Comparison of ENCODE assay signal across 14 mouse cellular contexts in the genomic region with DNA sequence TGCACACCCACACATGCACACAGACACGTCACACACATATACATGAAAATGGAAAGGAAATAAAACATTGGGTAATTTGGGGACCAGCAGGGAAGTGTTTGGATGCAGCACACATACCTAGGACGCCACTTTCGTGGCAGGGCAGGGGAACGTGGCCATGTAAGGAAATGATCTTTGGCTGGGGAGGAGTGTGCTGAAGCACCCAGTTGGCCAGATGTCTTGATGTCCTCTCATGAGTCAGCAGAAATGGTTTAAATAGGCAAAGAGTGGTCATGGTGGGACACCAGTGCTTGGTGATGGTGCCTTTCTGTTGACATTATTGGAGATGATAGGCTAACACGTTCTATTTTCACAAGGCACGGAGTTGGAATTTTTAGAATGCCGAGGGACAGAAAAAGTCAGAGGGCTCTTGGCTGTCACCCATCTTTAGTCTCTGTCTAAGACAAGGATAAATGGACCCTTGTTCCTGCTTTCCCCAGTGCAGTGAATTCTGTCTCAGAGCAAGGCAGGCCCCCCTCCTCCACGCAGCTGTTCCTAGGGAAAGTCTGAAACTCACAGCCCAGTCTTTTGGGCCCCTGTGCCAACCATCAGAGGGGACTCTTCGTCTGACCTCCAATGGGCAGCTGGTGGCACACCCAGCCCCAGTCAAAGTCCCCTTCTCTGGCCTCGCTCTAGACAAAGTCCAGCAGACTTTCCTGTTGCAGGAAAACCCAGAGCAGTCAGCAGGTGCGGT. TPM values are rescaled to one million over a fixed set of nuclear protein-coding genes. Genes with fewer than 3 reads are reported as not detected.
A peak's percentile ranks its signal among the peaks of the same experiment; 100 is the strongest.
DNase-seq lines count a peak whose midpoint lies in the region; ATAC-seq and TF ChIP-seq lines count a peak whose summit lies in the region.
"Had no signal": no experiment of that assay in that cellular context is flagged by ENCODE, and none has a peak within 500 bp of the region (broad histone marks: within the 10 kb centered on the region; RNA-seq: fewer than 3 reads in every experiment).

No protein-coding gene starts in this region.

- H3K79me2 ChIP-seq in myocyte (ENCODE audit: control insufficient read depth, insufficient read depth) = no peaks in the 10 kb centered on the region

- H3K9ac ChIP-seq in midbrain, embryonic 15.5 days = no peak overlapping the region
- no peak overlapping the region for H3K9ac ChIP-seq in hindbrain, postnatal 0 days (replicated peaks; ENCODE audit: low read length)

- WGBS in midbrain, embryonic 10.5 days = 89% methylated on average over 11 of the region's 11 CpGs
- WGBS in midbrain, embryonic 15.5 days = 83% methylated on average over 11 of the region's 11 CpGs
- 58% methylated on average over 11 of the region's 11 CpGs for WGBS in hindbrain, postnatal 0 days

- DNase-seq in gastrocnemius, adult 2 months = peak; percentile 7
- DNase-seq in gastrocnemius, adult 8-10 months (ENCODE audit: low spot score in 2 of 2) = no peak
- no peak for DNase-seq in midbrain, embryonic 10.5 days (ENCODE audit: low spot score)
- DNase-seq in hindbrain, postnatal 0 days (ENCODE audit: low spot score) = peak; percentile 52
- no peak for DNase-seq in cerebellum, adult 9-10 months
- DNase-seq in adrenal gland, adult (ENCODE audit: inconsistent age in 2 of 2, low spot score in 1 of 2) = no peak
- DNase-seq: adrenal gland, adult 2 months; embryo, embryonic 11 days; heart, postnatal 10 days; lung, postnatal 10 days had no signal

- TF ChIP-seq POLR2A in myocyte (IDR thresholded peaks at IDR 0.05; ENCODE audit: insufficient read length, low read depth) = no peak

- no peak overlapping the region for H3K4me3 ChIP-seq in gastrocnemius, adult 2 months
- H3K4me3 ChIP-seq in midbrain, embryonic 10.5 days = no peak overlapping the region
- H3K4me3 ChIP-seq in midbrain, embryonic 15.5 days = no peak overlapping the region
- no peak overlapping the region for H3K4me3 ChIP-seq in hindbrain, postnatal 0 days (ENCODE audit: low read length)
- no peak overlapping the region for H3K4me3 ChIP-seq in myocyte

- peaks cover 33% of the 10 kb centered on the region for H3K36me3 ChIP-seq in midbrain, embryonic 10.5 days
- H3K36me3 ChIP-seq in midbrain, embryonic 15.5 days (replicated peaks) = no peaks in the 10 kb centered on the region
- no peaks in the 10 kb centered on the region for H3K36me3 ChIP-seq in hindbrain, postnatal 0 days (ENCODE audit: insufficient read depth, low read length)
- H3K36me3 ChIP-seq in myocyte (ENCODE audit: control insufficient read depth, insufficient read depth) = no peaks in the 10 kb centered on the region

- H3K27ac ChIP-seq in gastrocnemius, adult 2 months = no peak overlapping the region
- H3K27ac ChIP-seq in midbrain, embryonic 10.5 days (replicated peaks) = peak overlapping the region; percentile 43; the same call in 1 of the 2 replicates
- no peak overlapping the region for H3K27ac ChIP-seq in midbrain, embryonic 15.5 days
- no peak overlapping the region for H3K27ac ChIP-seq in hindbrain, postnatal 0 days

- peaks cover 17% of the 10 kb centered on the region for H3K27me3 ChIP-seq in midbrain, embryonic 10.5 days (ENCODE audit: low read depth, poor library complexity, severe bottlenecking)
- H3K27me3 ChIP-seq in midbrain, embryonic 15.5 days (replicated peaks) = no peaks in the 10 kb centered on the region
- H3K27me3 ChIP-seq in hindbrain, postnatal 0 days (ENCODE audit: insufficient read depth, low read length) = no peaks in the 10 kb centered on the region
- no peaks in the 10 kb centered on the region for H3K27me3 ChIP-seq in myocyte (ENCODE audit: control insufficient read depth, insufficient read depth, insufficient read length)

- no peak for TF ChIP-seq CTCF in gastrocnemius, adult 2 months (IDR thresholded peaks at IDR 0.05)
- TF ChIP-seq CTCF in hindbrain, postnatal 0 days (IDR thresholded peaks at IDR 0.05; ENCODE audit: low read depth) = no peak

- intact Hi-C loops in gastrocnemius, adult 2 months (cut with DNase I) = no loop called here

- H3K4me2 ChIP-seq in midbrain, embryonic 15.5 days = no peak overlapping the region
- H3K4me2 ChIP-seq in hindbrain, postnatal 0 days (ENCODE audit: low read depth, low read length) = no peak overlapping the region
- H3K4me2 ChIP-seq in myocyte (ENCODE audit: low read depth) = no peak overlapping the region
- H3K4me2 ChIP-seq: liver, embryonic 11.5 days had no signal

- peaks cover 9% of the 10 kb centered on the region; the same call in 1 of the 2 replicates for H3K9me3 ChIP-seq in midbrain, embryonic 10.5 days (replicated peaks)
- H3K9me3 ChIP-seq in midbrain, embryonic 15.5 days = 0 out of 2 replicates have a peak, but pooled peaks cover 6% of the 10 kb centered on the region
- no peaks in the 10 kb centered on the region for H3K9me3 ChIP-seq in hindbrain, postnatal 0 days (ENCODE audit: low read length)

- no peak for ATAC-seq in midbrain, embryonic 15.5 days (replicated peaks)
- ATAC-seq in hindbrain, postnatal 0 days = peak; percentile 68
- ATAC-seq: forebrain, embryonic 14.5 days had no signal

- H3ac ChIP-seq in myocyte (ENCODE audit: control insufficient read depth, insufficient read length) = no peak overlapping the region

- peaks cover 27% of the 10 kb centered on the region for H3K4me1 ChIP-seq in midbrain, embryonic 10.5 days
- peaks cover 17% of the 10 kb centered on the region for H3K4me1 ChIP-seq in midbrain, embryonic 15.5 days
- H3K4me1 ChIP-seq in hindbrain, postnatal 0 days (ENCODE audit: insufficient read depth, low read length) = peaks cover 10% of the 10 kb centered on the region

TF ChIP-seq in myocyte, 11 proteins besides CTCF, POLR2A, EP300 and RAD21:
- TF ChIP-seq TCF3 (IDR thresholded peaks at IDR 0.05; ENCODE audit: insufficient read length, low read depth) (no peak), MAX (IDR thresholded peaks at IDR 0.05; ENCODE audit: low read depth) (no peak), SRF (IDR thresholded peaks at IDR 0.05; ENCODE audit: control insufficient read depth, insufficient read length, low read depth) (peak; percentile 18), E2F4 (IDR thresholded peaks at IDR 0.05; ENCODE audit: insufficient read depth) (no peak), MYOG (IDR thresholded peaks at IDR 0.05; ENCODE audit: control insufficient read depth in 1 of 3, insufficient read depth in 1 of 3, insufficient read length in 2 of 3, low read depth in 2 of 3) (peak in 2 of 3 experiments; percentile 42 to 81), REST (IDR thresholded peaks at IDR 0.05; ENCODE audit: insufficient read depth, insufficient read length) (no peak), CEBPB (IDR thresholded peaks at IDR 0.05; ENCODE audit: insufficient read depth, poor library complexity, severe bottlenecking) (no peak), TCF12 (IDR thresholded peaks at IDR 0.05; ENCODE audit: insufficient read depth, poor library complexity, severe bottlenecking) (no peak), USF1 (IDR thresholded peaks at IDR 0.05; ENCODE audit: low read depth) (no peak), POLR2AphosphoS2 (IDR thresholded peaks at IDR 0.05; ENCODE audit: insufficient read length, low read depth) (no peak), MYOD1 (IDR thresholded peaks at IDR 0.05; ENCODE audit: control insufficient read depth in 1 of 3, insufficient read length in 2 of 3, low read depth in 2 of 3) (peak in 2 of 3 experiments; percentile 51 to 60)

RNA-seq across cellular contexts. Expression of gene Galnt10, which starts 56.1 kb away (rescaled TPM):
- total RNA-seq in gastrocnemius, adult 2 months (2021) = 1 to 10 TPM; 5.1 to 6.4 TPM
- total RNA-seq in gastrocnemius, adult 8-10 months (2022) = 1 to 10 TPM; 2.3 to 3.5 (median 3.2) TPM
- 28.1 and 30.7 TPM in 2 replicates for polyA plus RNA-seq in midbrain, embryonic 10.5 days (2016; fragmentation: Nextera tagmentation; extraction: Ambion mirVana)
- polyA plus RNA-seq in midbrain, embryonic 15.5 days (2015; fragmentation: Nextera tagmentation; extraction: Ambion mirVana) = 16.4 and 16.5 TPM in 2 replicates
- total RNA-seq in hindbrain, postnatal 0 days (2014; rRNA removed) = 20.3 and 23.2 TPM in 2 replicates
- polyA plus RNA-seq in hindbrain, postnatal 0 days (2015; fragmentation: Nextera tagmentation; extraction: Ambion mirVana) = 10.5 and 10.9 TPM in 2 replicates
- polyA plus RNA-seq in myocyte (2012; fragmentation: generic; extraction: Trizol) = 27.2 TPM

Comparison
In these comparisons a context has a peak if more than half of its experiments do, and no peak if none do; other contexts are left out.
1. DNase-seq: peak in gastrocnemius, adult 2 months (single experiment) and hindbrain, postnatal 0 days (single experiment); none in gastrocnemius, adult 8-10 months (0 of 2), midbrain, embryonic 10.5 days (single experiment), cerebellum, adult 9-10 months (single experiment) and adrenal gland, adult (0 of 2).